Mouse (Mus musculus): ENCODE results near the gene Zmiz1. TPM values are rescaled to one million over a fixed set of nuclear protein-coding genes. Genes with fewer than 3 reads are reported as not detected.
A peak's percentile ranks its signal among the peaks of the same experiment; 100 is the strongest.

The Zmiz1 gene
- polyA plus RNA-seq, 1 experiment from 2014 or later: 12.4 TPM

DNA sequence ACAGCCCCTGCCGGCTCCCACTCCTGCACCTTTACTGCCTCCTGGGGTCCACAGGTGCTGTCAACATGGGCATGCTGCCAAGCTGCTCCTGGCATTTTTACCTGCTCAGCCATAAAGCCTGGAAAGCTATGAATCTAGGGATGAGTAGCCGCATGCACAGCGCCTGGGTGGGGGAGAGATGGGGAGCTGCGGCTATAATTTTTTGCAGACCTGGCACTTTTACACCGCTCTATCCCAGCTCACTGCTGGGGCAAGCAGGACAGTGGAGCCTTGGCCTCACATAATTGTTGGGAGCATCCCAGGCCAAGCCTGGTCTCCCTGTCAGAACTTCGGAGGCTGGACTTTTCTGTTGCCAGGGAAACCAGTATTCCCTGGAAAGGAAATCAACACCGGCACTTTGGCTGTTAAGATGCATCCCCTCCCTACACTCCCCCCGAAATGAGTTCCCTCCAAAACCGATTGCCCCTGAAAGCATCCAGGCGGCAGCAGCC is 96.4 kb downstream of the Zmiz1 start:
- no peak for TF ChIP-seq CTCF (IDR thresholded peaks at IDR 0.05; ENCODE audit: low read depth)
- no peaks in the 10 kb centered on the region for H3K9me3 ChIP-seq (ENCODE audit: control insufficient read depth)
- H3K4me2 ChIP-seq (replicated peaks; ENCODE audit: low read depth): no peak overlapping the region
- H3K36me3 ChIP-seq (ENCODE audit: control insufficient read depth, insufficient read depth): peaks cover 7% of the 10 kb centered on the region; the same call in 1 of the 2 replicates
- no peaks in the 10 kb centered on the region for H3K27me3 ChIP-seq (replicated peaks; ENCODE audit: control insufficient read depth, insufficient read depth, low read length)
- no peak overlapping the region for H3K9ac ChIP-seq (ENCODE audit: low read depth, low read length)
- 33% methylated on average over 10 of the region's 10 CpGs for WGBS
- no peak overlapping the region for H3K27ac ChIP-seq (ENCODE audit: low read depth, low read length)
- H3K4me1 ChIP-seq (replicated peaks; ENCODE audit: control insufficient read depth, insufficient read depth, low read length): no peaks in the 10 kb centered on the region; the same call in 1 of the 2 replicates
- no peak overlapping the region for H3K4me3 ChIP-seq (ENCODE audit: low read depth, low read length)
- no peak for ATAC-seq

DNA sequence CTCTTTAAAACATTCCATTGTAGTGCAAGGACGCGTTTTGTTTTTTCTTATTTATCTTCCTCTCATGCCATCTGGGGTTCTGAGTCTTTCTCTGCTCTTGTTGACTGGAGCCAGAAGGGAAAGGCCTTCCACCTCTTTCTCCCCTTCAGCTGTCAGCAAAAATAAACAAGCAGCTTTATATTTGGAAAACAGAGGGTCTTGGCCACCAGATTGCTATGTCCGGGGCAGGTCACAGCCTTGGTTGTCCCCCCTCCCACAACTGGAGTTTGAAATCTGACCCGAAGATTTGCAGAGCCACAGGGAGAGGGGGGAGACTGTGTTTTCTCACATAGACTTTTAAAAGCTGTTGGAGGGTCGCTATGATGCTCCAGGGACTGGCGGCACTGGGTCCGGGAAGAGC is 96.9 kb downstream of the Zmiz1 start:
- Histone ChIP-seq H3K36me3 (ENCODE audit: control insufficient read depth, insufficient read depth) (peaks cover 11% of the 10 kb centered on the region; the same call in 1 of the 2 replicates), H3K4me3 (ENCODE audit: low read depth, low read length) (no peak overlapping the region), H3K4me2 (replicated peaks; ENCODE audit: low read depth) (no peak overlapping the region), H3K4me1 (replicated peaks; ENCODE audit: control insufficient read depth, insufficient read depth, low read length) (no peaks in the 10 kb centered on the region; the same call in 1 of the 2 replicates), H3K27me3 (replicated peaks; ENCODE audit: control insufficient read depth, insufficient read depth, low read length) (no peaks in the 10 kb centered on the region), H3K9me3 (ENCODE audit: control insufficient read depth) (no peaks in the 10 kb centered on the region), H3K9ac (ENCODE audit: low read depth, low read length) (no peak overlapping the region), H3K27ac (ENCODE audit: low read depth, low read length) (no peak overlapping the region)
- WGBS: 41% methylated on average over 7 of the region's 7 CpGs
- TF ChIP-seq CTCF (IDR thresholded peaks at IDR 0.05; ENCODE audit: low read depth): no peak
- no peak for ATAC-seq

- no peak for TF ChIP-seq CTCF (IDR thresholded peaks at IDR 0.05; ENCODE audit: low read depth)
- Histone ChIP-seq H3K9me3 (ENCODE audit: control insufficient read depth) (no peaks in the 10 kb centered on the region), H3K4me2 (replicated peaks; ENCODE audit: low read depth) (0 out of 2 replicates have a peak overlapping the region, but pooled peaks have one; percentile 24), H3K27ac (ENCODE audit: low read depth, low read length) (no peak overlapping the region), H3K36me3 (ENCODE audit: control insufficient read depth, insufficient read depth) (peaks cover 13% of the 10 kb centered on the region; the same call in 1 of the 2 replicates), H3K9ac (ENCODE audit: low read depth, low read length) (no peak overlapping the region), H3K4me1 (replicated peaks; ENCODE audit: control insufficient read depth, insufficient read depth, low read length) (peaks cover 5% of the 10 kb centered on the region; the same call in 1 of the 2 replicates), H3K4me3 (ENCODE audit: low read depth, low read length) (no peak overlapping the region), H3K27me3 (replicated peaks; ENCODE audit: control insufficient read depth, insufficient read depth, low read length) (no peaks in the 10 kb centered on the region)
- ATAC-seq: no peak
- 26% methylated on average over 8 of the region's 8 CpGs for WGBS
These were observed 98.0 kb downstream of the Zmiz1 start for GRCm38 (mm10) chr14:25557014-25557413.

GRCm38 (mm10) chr14:25558479-25558878 is 99.5 kb downstream of the Zmiz1 start:
- H3K4me2 ChIP-seq (replicated peaks; ENCODE audit: low read depth): no peak overlapping the region

GRCm38 (mm10) chr14:25559907-25560306 is 100.9 kb downstream of the Zmiz1 start:
- Histone ChIP-seq H3K9me3 (ENCODE audit: control insufficient read depth) (no peaks in the 10 kb centered on the region), H3K4me3 (ENCODE audit: low read depth, low read length) (no peak overlapping the region), H3K36me3 (ENCODE audit: control insufficient read depth, insufficient read depth) (peaks cover 10% of the 10 kb centered on the region; the same call in 1 of the 2 replicates), H3K4me2 (replicated peaks; ENCODE audit: low read depth) (no peak overlapping the region), H3K27me3 (replicated peaks; ENCODE audit: control insufficient read depth, insufficient read depth, low read length) (no peaks in the 10 kb centered on the region), H3K4me1 (replicated peaks; ENCODE audit: control insufficient read depth, insufficient read depth, low read length) (peaks cover 5% of the 10 kb centered on the region; the same call in 1 of the 2 replicates), H3K9ac (ENCODE audit: low read depth, low read length) (no peak overlapping the region), H3K27ac (ENCODE audit: low read depth, low read length) (no peak overlapping the region)
- no peak for ATAC-seq
- no peak for TF ChIP-seq CTCF (IDR thresholded peaks at IDR 0.05; ENCODE audit: low read depth)
- 65% methylated on average over 5 of the region's 5 CpGs for WGBS

More at GRCm38 (mm10) chr14:25558479-25558878, 99.5 kb downstream of the Zmiz1 start:
- Histone ChIP-seq H3K27me3 (replicated peaks; ENCODE audit: control insufficient read depth, insufficient read depth, low read length) (no peaks in the 10 kb centered on the region), H3K36me3 (ENCODE audit: control insufficient read depth, insufficient read depth) (peaks cover 12% of the 10 kb centered on the region; the same call in 1 of the 2 replicates), H3K9me3 (ENCODE audit: control insufficient read depth) (no peaks in the 10 kb centered on the region), H3K9ac (ENCODE audit: low read depth, low read length) (no peak overlapping the region), H3K4me3 (ENCODE audit: low read depth, low read length) (no peak overlapping the region), H3K4me1 (replicated peaks; ENCODE audit: control insufficient read depth, insufficient read depth, low read length) (peaks cover 5% of the 10 kb centered on the region; the same call in 1 of the 2 replicates), H3K27ac (ENCODE audit: low read depth, low read length) (no peak overlapping the region)
- WGBS: 81% methylated on average over 1 of the region's 1 CpGs
- TF ChIP-seq CTCF (IDR thresholded peaks at IDR 0.05; ENCODE audit: low read depth): peak; percentile 55
- no peak for ATAC-seq

DNA sequence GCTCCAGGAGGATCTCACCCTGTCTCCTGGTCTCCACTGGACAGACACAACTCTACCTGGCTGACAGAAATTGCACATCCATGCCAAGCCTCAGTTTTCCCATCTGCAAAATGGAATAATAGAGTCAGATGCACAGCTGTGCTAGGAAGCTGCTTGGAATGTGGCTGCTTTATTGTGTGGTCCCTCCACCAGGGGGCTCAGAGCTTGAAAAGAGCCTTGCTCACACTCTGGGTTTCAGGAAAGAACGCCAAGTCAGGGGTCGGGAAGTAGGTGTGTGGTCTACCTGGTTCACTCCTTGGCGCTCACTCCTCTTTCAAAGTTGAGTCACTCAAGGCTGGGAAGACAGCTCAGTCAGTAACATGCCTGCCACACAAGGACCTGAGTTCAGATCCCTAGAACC is 101.9 kb downstream of the Zmiz1 start:
- no peak overlapping the region for H3K27ac ChIP-seq (ENCODE audit: low read depth, low read length)
- TF ChIP-seq CTCF (IDR thresholded peaks at IDR 0.05; ENCODE audit: low read depth): peak; percentile 48
- no peak overlapping the region for H3K4me3 ChIP-seq (ENCODE audit: low read depth, low read length)
- peaks cover 5% of the 10 kb centered on the region for H3K4me1 ChIP-seq (replicated peaks; ENCODE audit: control insufficient read depth, insufficient read depth, low read length)
- WGBS: 92% methylated on average over 3 of the region's 3 CpGs
- H3K9me3 ChIP-seq (ENCODE audit: control insufficient read depth): no peaks in the 10 kb centered on the region
- no peaks in the 10 kb centered on the region for H3K27me3 ChIP-seq (replicated peaks; ENCODE audit: control insufficient read depth, insufficient read depth, low read length)
- H3K9ac ChIP-seq (ENCODE audit: low read depth, low read length): no peak overlapping the region
- ATAC-seq: no peak
- peaks cover 10% of the 10 kb centered on the region; the same call in 1 of the 2 replicates for H3K36me3 ChIP-seq (ENCODE audit: control insufficient read depth, insufficient read depth)
- H3K4me2 ChIP-seq (replicated peaks; ENCODE audit: low read depth): no peak overlapping the region

All from intestine, postnatal 0 days (tissue).